9 mouse cellular contexts compared by ENCODE assay signal in genomic region chr19:54107103-54107821, GRCm38 (mm10).
DNase-seq lines count a peak whose midpoint lies in the region; ATAC-seq lines count a peak whose summit lies in the region.
"Had no signal": no experiment of that assay in that cellular context is flagged by ENCODE, and none has a peak within 500 bp of the region (broad histone marks: within the 10 kb centered on the region; RNA-seq: fewer than 3 reads in every experiment).

No protein-coding gene starts in this region.

- no peak; the same call in 1 of the 2 replicates for ATAC-seq in liver, embryonic 12.5 days
- ATAC-seq in limb, embryonic 12.5 days (ENCODE audit: insufficient number of reproducible peaks, insufficient read depth, low FRiP score, low TSS enrichment, low read depth): no peak
- ATAC-seq in erythroblast, adult 5-6 weeks (replicated peaks; ENCODE audit: low FRiP score, poor library complexity, severe bottlenecking): no peak

- H3K4me3 ChIP-seq in liver, embryonic 12.5 days: no peak overlapping the region
- no peak overlapping the region for H3K4me3 ChIP-seq in limb, embryonic 12.5 days (replicated peaks)

- no peaks in the 10 kb centered on the region for H3K36me3 ChIP-seq in liver, embryonic 12.5 days
- no peaks in the 10 kb centered on the region for H3K36me3 ChIP-seq in limb, embryonic 12.5 days

- peak; percentile 66 for DNase-seq in liver
- peak; percentile 10 for DNase-seq in embryo, embryonic 9.5 days (ENCODE audit: extremely low spot score)
- DNase-seq in spleen, adult 18-20 months: peak; percentile 42 to 49
- no peak for DNase-seq in thymus, postnatal 10 days (ENCODE audit: low spot score in 2 of 2)
- no peak for DNase-seq in ovary, adult 18-20 months (ENCODE audit: low spot score)

- H3K9ac ChIP-seq in liver, embryonic 12.5 days: no peak overlapping the region
- no peak overlapping the region for H3K9ac ChIP-seq in limb, embryonic 12.5 days (replicated peaks)
- H3K9ac ChIP-seq: liver, embryonic 14.5 days had no signal

- peaks cover 8% of the 10 kb centered on the region for H3K4me1 ChIP-seq in liver, embryonic 12.5 days
- 0 out of 2 replicates have a peak, but pooled peaks cover 7% of the 10 kb centered on the region for H3K4me1 ChIP-seq in limb, embryonic 12.5 days (replicated peaks)

- H3K27ac ChIP-seq in liver, embryonic 12.5 days: no peak overlapping the region
- H3K27ac ChIP-seq in limb, embryonic 12.5 days: no peak overlapping the region
- H3K27ac ChIP-seq: liver, embryonic 14.5 days had no signal

- H3K27me3 ChIP-seq in liver, embryonic 12.5 days (replicated peaks): peaks cover 6% of the 10 kb centered on the region; the same call in 1 of the 2 replicates
- H3K27me3 ChIP-seq in limb, embryonic 12.5 days: 0 out of 2 replicates have a peak, but pooled peaks cover 3% of the 10 kb centered on the region

- 42% methylated on average over 13 of the region's 13 CpGs for WGBS in liver, embryonic 12.5 days (ENCODE audit: insufficient replicate concordance)
- WGBS in limb, embryonic 12.5 days: 38% methylated on average over 13 of the region's 13 CpGs

- H3K9me3 ChIP-seq in liver, embryonic 12.5 days (replicated peaks): no peaks in the 10 kb centered on the region
- H3K9me3 ChIP-seq in limb, embryonic 12.5 days: no peaks in the 10 kb centered on the region

- H3K4me2 ChIP-seq in liver, embryonic 12.5 days: no peak overlapping the region
- H3K4me2 ChIP-seq in limb, embryonic 12.5 days: peak overlapping the region; percentile 7; the same call in 1 of the 2 replicates

Comparison
In these comparisons a context has a peak if more than half of its experiments do, and no peak if none do; other contexts are left out.
1. DNase-seq: peak in liver (single experiment), embryo, embryonic 9.5 days (single experiment) and spleen, adult 18-20 months (2 of 2); none in thymus, postnatal 10 days (0 of 2) and ovary, adult 18-20 months (single experiment).